Mouse (Mus musculus): ENCODE measurements around the gene Pla2g2d.

The Pla2g2d gene

DNA sequence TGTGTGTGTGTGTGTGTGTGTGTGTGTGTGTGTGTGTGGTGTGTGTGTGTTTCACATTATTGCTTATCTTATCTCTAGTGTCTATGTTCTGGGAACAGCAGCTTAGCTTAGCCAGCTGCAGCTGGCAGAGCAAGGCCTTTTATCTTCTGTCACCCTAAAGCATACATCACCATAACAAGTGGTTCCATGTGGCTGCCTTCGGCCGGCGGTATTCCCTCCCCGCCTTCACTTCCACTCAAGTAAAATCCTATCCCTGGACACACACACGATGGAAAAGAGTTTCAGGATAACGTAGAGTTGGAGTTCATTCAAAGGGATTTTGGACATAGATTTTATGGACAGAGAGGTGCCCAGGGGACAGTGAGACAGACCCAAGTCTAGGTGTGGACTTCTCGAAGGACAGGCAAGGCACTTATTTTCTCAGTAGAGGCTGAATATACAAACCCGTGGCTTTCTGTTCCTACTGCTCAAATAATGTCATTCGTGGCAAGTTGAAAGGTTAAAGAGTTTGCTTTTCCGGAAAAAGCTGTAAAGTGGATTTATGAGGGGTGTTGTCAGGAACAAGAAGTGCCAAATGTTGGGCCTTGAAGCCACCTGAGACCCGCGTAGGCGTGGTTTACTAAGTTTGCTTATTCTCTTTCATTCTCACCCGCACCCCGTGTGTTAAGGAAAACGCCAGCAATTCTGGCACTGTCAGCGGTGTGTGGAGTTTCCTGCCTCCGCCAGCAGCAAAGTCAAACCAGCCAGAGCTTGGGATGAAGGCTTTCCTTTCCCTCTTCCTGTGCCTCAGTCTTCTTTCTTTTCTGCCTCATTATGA lies 50.4 kb downstream of the Pla2g2d start:
- in situ Hi-C loops (cut with MboI, MseI): no loop called here

DNA sequence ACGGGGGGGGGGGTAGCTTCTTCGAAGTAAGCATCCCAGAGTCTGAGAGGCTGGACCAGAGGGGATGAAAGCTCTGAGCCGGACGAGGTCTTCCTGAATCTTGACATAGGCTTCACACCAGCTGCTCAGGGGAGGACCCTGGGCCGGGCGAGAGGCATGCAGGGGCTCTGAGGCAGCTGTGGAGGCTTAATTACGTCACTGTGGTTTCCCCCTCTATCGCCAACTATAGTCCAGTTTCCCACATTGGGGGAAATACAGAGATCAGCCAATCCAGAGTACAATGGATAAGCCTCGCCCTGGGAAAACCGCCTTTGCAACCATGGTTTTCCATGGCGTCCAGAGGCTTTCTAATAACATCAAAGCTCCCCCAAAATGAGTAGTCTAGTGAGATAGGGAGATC lies 51.6 kb downstream of the Pla2g2d start:
- in situ Hi-C loops (cut with MboI, MseI): no loop called here

All from T-helper 17 cell (primary cell).